Mouse (Mus musculus) cortical plate, adult 2 months (tissue): Measurements from ENCODE around the gene Prss40.

ENCODE experiments used
- CTCF ChIP-seq: fragments of 200-500 bp; IDR thresholded peaks from 2 replicates; pipeline ENCODE4 v1.5.1; 2011; ENCODE audit warnings: mild to moderate bottlenecking, control low read depth, low read length; ENCODE audit not compliant: insufficient read depth; ENCODE audit errors: extremely low read depth
- POLR2A ChIP-seq: fragments of 200-500 bp; IDR thresholded peaks from 2 replicates; pipeline ENCODE4 v1.6.1; 2011; ENCODE audit warnings: mild to moderate bottlenecking, low read length, control low read depth; ENCODE audit not compliant: insufficient read depth; ENCODE audit errors: extremely low read depth

DNA sequence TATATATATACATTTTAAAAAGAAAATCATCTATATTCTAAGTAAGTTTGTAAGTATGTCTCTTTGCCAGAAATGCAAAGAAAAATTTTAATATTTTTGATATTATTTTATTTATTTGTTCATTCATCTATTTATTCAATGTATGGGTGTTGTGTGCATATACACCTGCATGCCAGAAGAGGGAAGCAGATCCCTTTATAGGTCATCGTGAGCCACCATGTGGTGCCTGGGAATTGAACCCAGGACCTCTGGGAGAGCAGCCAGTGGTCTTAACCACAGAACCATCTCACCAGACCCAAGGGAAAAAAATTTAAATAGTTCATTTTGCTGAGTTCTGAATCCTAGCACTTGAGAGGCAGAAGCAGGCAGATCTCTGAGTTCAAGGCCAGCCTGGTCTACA is 42.5 kb downstream of the Prss40 start:
- TF ChIP-seq CTCF (no peak), POLR2A (no peak)
